Mouse (Mus musculus) layer of hippocampus, postnatal 36 days (tissue): ENCODE data around the gene Gm17387. TPM values are rescaled to one million over a fixed set of nuclear protein-coding genes. Genes with fewer than 3 reads are reported as not detected.
A peak's percentile ranks its signal among the peaks of the same experiment; 100 is the strongest.
"Not testable (repeated sequence)": the region's sequence is repeated elsewhere in the genome, so short reads cannot be mapped to it uniquely, and the experiment has no call there.

ENCODE experiments used
- DNase-seq, 2 experiments: peaks; one replicate each; pipeline ENCODE4 v3.0.0; 2022
- total RNA-seq, 2 experiments: library from RNA; stranded (reverse); gene quantifications; 2 replicates each; pipeline ENCODE4 v1.2.3; 2021

Gene Gm17387
- total RNA-seq, 2 experiments from 2014 or later = not detected

GRCm38 (mm10) chr7:141016707-141017697 lies 11.9 kb upstream of the Gm17387 start:
- DNase-seq = no peak

DNA sequence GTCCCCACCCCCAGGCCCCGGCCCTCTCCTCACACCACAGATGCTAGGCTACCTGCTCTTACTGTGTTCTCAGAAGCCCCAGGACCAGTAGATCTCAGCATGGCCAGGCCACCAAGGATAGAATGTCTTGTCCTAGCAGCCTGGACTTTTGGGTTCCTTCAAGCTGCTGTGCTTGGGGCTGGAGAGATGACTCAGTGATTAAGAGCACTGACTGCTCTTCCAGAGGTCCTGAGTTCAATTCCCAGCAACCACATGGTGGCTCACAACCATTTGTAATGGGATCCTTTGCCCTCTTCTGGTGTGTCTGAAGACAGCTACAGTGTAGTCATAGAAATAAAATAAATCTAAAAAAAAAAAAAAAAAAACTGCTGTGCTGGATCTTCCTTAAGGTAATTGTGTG lies 11.1 kb upstream of the Gm17387 start, which contains the start of gene Ifitm6:
Gene Ifitm6 (minus strand): TSS at position 101 of the 400 bp plus-strand sequence.
- DNase-seq = not testable (repeated sequence)

DNA sequence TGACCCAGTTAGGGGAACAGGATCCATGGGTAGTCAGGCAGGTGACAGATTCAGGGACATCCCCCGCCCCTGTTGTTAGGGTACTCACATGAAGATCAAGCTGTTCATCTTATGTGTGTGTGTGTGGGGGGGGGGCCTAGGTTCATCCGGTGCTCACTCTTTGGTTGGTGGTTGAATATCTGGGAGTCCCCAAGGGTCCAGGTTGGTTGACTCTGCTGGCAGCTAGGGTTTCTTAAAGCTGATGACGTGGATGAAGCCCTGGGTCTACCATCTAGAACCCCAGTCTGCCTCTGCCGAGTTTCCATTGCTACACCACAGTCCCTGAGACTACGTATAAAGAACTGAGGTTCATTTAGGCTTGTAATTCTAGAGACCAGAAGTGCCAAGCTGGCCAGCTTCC lies 9.9 kb upstream of the Gm17387 start:
- no peak for DNase-seq

GRCm38 (mm10) chr7:141021489-141022449 lies 7.2 kb upstream of the Gm17387 start:
- DNase-seq = no peak

- DNase-seq = no peak
These were observed 3.8 kb upstream of the Gm17387 start for GRCm38 (mm10) chr7:141024865-141025838.

GRCm38 (mm10) chr7:141026097-141026739 lies 2.7 kb upstream of the Gm17387 start:
- no peak for DNase-seq

- no peak for DNase-seq
These were observed 2.2 kb upstream of the Gm17387 start for GRCm38 (mm10) chr7:141026740-141027098.

GRCm38 (mm10) chr7:141030390-141030789 lies 1.5 kb downstream of the Gm17387 start:
- DNase-seq = no peak

DNA sequence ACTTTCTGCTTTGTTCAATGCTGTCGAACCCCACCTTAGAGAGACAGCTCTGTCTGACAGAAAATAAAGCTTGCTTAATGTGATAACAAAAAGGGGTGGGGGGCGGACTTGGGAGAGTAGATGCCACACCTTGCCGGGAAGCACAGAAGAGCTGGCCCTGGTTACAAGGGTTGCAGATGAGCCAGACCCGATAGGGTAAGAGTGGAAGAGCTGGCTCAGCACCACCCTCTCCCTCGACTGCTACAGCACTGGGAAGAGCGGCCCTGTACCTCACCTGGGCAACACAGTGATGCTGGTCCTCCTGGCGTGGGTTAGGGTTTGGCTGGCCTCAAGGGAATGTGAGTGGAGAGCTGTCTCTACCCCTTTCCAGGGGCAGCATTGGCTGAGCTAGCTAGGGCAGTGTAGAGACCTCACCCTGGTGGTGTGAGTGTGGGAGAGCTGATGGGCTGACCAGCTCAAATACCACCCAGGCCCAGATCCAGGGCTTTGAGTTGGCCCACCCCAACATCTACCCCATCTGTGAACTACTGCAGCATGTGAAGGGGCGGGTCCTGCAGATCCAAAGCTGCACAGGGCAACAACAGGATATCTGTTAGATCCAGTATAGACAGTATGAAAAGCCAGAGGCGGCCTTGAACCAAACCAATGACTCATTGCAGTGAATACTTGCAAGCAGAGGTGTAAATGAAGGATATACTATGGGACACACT lies 3.7 kb downstream of the Gm17387 start:
- no peak for DNase-seq

DNA sequence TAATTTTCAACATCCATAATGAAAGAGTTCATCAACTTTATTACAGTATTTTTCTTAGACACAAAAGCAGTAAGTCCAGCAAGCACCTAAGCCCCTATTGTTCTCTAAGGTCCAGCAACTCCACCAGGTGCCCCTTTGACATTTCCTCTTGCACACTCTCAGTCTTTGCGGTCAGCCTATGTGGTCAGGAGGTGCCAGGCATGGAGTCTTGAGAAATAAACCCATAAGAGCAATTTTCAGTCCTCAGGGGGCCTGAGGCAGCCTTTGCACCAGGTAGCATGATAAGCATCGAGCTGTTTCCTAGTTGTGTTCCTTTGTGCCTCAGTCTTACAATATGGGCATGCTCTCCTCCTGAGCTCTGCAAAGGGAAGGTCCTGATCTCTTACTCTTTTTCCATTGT lies 7.7 kb downstream of the Gm17387 start:
- DNase-seq = not testable (repeated sequence)

- DNase-seq = no peak
These were observed 9.4 kb downstream of the Gm17387 start for GRCm38 (mm10) chr7:141038090-141039032.

DNA sequence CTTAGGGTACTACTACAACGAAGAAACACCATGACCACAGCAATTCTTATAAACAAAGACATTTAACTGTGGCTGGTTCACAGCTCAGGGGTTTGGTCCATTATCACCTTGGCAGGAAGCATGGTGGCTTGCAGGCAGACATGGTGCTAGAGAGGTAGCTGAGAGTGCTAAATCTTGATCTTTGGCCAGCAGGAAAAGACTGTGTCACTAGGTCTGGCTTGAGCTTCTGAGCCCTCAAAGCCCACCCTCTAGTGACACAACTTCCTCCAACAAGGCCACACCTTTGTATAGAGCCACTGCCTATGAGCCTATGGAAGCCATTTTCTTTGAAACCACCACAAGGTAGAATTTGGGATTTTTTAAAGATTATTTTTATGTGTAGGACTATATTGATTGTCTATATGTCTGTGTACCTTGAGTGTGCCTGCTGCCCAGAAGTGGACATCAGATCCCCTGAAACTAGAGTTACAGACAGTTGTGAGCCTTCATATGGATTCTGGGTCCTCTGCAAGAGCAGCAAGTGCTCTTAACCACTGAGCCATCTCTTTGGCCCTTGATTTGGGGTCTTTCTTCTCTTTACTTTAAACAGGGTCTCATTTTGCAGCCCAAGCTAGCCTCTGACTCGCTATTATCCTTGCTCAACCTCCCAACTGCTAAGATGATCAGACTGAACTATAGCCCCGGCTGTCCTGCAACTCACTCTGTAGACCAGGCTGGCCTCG lies 10.6 kb downstream of the Gm17387 start:
- DNase-seq = no peak

GRCm38 (mm10) chr7:141040867-141041606 lies 12.1 kb downstream of the Gm17387 start:
- no peak for DNase-seq

DNA sequence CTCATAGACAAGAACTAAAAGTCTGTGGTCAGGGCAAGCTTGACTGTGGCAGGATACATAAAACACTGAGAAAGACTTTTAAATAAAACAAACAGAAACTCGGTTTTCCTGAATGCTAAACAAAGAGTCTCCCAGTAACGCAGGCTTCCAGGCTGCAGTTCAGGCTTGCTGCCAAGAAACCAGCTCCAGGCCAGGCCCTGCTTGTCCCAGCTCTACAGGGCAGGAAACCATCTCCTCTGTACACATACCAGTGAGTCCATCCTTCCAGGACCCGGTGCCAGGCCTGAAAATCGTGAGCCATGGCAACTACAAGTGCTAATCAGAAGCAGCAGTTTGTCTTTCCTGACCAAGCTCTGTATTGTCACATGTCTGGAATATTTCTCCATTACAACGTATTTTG lies 12.7 kb downstream of the Gm17387 start:
- DNase-seq = peak in 1 of 2 experiments; percentile 40

DNA sequence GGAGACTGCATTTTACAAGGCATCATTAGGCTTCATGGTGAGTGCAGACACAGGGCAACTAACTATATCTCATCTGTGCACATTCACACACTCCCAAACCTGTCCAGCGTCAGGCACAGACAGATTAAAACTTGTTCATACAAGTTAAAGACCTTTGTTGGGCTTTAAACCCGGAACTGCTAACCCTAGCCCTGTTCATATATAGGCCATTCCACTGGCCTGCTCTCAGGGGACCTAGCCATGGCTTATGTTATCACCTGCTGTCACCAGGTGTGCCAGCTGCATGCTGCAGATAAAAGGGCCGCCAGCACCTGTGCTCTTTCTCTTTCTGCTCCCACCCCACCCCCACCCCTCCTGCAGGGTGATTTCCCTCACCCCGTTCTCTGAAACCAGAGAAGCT lies 13.6 kb downstream of the Gm17387 start:
- DNase-seq = no peak

GRCm38 (mm10) chr7:141046931-141047580 lies 18.1 kb downstream of the Gm17387 start:
- no peak for DNase-seq

- DNase-seq = peak; percentile 74 to 78
These were observed 18.8 kb downstream of the Gm17387 start for GRCm38 (mm10) chr7:141047581-141048225.
